Mouse (Mus musculus) layer of hippocampus, adult 2 months (tissue): ENCODE data around the gene Tmem150c. TPM values are rescaled to one million over a fixed set of nuclear protein-coding genes. Genes with fewer than 3 reads are reported as not detected.

ENCODE experiments used
- DNase-seq, 2 experiments: peaks; one replicate each; pipeline ENCODE4 v3.0.0; 2022; ENCODE audit warnings: low spot score in 2 of 2
- H3K27ac ChIP-seq: fragments of 200-600 bp; 2 replicates; pipeline ENCODE4 v1.8.1; 2022
- H3K4me3 ChIP-seq: fragments of 200-600 bp; 2 replicates; pipeline ENCODE4 v1.8.1; 2022; ENCODE audit warnings: mild to moderate bottlenecking
- CTCF ChIP-seq: fragments of 200-600 bp; conservative IDR thresholded peaks from 2 replicates; pipeline ENCODE4 v1.8.1; 2022; ENCODE audit warnings: antibody characterized with exemption, mild to moderate bottlenecking, moderate library complexity
- total RNA-seq, 2 experiments: library from RNA; stranded (reverse); gene quantifications; 2 replicates each; pipeline ENCODE4 v1.2.3; 2021

Tmem150c gene
- total RNA-seq, 2 experiments from 2014 or later = 79.7 to 88.9 TPM

- DNase-seq = peak; percentile 95 to 99
- TF ChIP-seq CTCF = peak; percentile 100; the same call in 1 of the 2 replicates
- Histone ChIP-seq H3K27ac (peak overlapping the region; percentile 100), H3K4me3 (peak overlapping the region; percentile 95)
Measured at GRCm38 (mm10) chr5:100038714-100039601, 120.7 kb downstream of the Tmem150c start.

- DNase-seq = peak; percentile 88 to 96
- TF ChIP-seq CTCF = no peak
Measured at GRCm38 (mm10) chr5:100037965-100038713, 121.5 kb downstream of the Tmem150c start.

DNA sequence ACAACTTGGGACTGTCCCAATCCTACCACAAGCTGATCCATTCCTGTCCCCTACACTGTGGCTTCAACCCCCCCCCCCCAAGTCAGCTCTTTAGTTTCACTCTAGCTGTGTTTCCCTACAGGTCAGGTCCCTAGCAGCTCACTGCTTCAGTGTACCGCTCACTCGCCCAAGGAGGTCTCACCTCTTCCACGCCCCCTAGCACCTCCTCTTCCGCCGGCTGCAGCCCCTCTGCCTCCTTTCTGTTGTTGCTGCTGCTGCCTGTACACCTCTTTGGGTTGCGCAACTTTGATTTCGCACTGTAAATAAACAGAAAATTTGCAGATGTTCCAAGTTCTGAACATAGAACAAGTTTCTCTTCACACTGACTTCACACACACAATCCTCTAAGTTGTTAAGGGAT lies 122.9 kb downstream of the Tmem150c start:
- no peak for DNase-seq
- Histone ChIP-seq H3K27ac (no peak overlapping the region; the same call in 1 of the 2 replicates), H3K4me3 (peak overlapping the region; percentile 95)
- TF ChIP-seq CTCF = no peak

More at GRCm38 (mm10) chr5:100037965-100038713, 121.5 kb downstream of the Tmem150c start:
- H3K27ac ChIP-seq = peak overlapping the region; percentile 100
- peak overlapping the region; percentile 95 for H3K4me3 ChIP-seq

DNA sequence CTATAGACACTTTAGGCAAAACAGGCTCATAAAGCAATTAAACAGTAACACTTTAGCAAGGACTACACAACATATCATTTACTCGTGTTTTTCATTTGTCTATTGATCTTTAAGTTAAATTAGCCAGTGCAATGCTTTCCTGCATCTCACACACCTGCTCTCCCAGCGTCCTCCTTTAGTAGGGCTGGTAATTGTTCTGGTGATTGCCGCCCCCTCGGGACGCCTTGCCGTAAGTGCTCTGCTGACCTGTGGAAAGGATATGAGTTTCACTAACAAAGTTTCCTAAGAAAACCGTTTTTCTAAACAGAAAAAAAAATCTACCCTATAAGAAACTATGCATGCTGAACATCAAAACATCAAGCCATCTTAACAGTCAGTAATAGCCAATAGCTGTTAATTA lies 123.7 kb downstream of the Tmem150c start:
- H3K4me3 ChIP-seq = peak overlapping the region; percentile 95

DNA sequence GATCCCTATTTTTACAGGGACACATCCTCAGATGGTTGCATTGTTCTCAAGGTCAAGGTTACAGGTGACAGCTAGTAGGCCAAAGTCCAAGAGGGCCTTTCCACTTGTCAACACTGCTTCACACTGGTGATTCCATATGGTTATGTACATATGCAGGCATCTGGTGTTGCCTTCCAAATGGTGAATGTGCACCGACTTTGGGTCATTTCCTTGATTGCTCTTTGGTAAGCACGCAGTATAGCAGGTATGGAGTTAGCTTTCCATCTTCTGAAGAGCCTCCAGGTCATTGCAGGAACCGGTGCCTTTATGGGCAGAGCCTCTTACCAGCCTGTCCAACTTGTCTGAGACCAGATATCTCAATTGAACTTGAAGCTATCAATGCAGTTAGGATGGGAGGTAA lies 127.0 kb downstream of the Tmem150c start:
- no peak overlapping the region for H3K4me3 ChIP-seq
- no peak overlapping the region for H3K27ac ChIP-seq
- no peak for DNase-seq
- TF ChIP-seq CTCF = no peak

More for the DNA sequence above, 123.7 kb downstream of the Tmem150c start:
- no peak overlapping the region for H3K27ac ChIP-seq
- TF ChIP-seq CTCF = peak; percentile 61
- DNase-seq = no peak

DNA sequence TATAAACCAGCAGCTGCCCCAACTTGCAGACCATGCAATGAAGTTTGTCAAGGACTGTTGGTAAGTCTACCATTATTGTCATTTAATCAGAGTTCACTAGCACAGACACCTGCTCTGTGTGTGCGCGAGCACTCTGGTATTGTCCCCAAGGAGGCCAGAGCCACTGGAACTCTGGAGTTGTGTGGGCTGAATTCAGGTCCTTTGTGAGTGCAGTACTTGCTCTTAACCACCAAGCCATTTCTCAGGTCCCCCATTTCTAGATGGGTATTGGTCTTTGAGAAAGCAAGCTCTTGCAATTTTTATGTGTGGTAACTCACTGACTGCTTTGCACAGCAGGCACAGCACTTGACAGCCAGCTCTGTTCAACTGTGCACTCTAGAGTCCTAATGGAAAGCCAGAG lies 127.5 kb downstream of the Tmem150c start:
- peak; percentile 22; the same call in 1 of the 2 replicates for TF ChIP-seq CTCF
- no peak overlapping the region for H3K27ac ChIP-seq
- H3K4me3 ChIP-seq = no peak overlapping the region
- DNase-seq = no peak

- Histone ChIP-seq H3K27ac (peak overlapping the region; percentile 36; the same call in 1 of the 2 replicates), H3K4me3 (no peak overlapping the region)
- TF ChIP-seq CTCF = no peak
- peak in 1 of 2 experiments; percentile 41 for DNase-seq
Measured at GRCm38 (mm10) chr5:100030069-100030468, 129.5 kb downstream of the Tmem150c start.

Other genes with a start within 250 kb of the Tmem150c start
- 100 to 1,000 TPM; 210 to 225 TPM for gene Hnrnpd, start 180.9 kb downstream of the Tmem150c start, total RNA-seq
- gene 4930524J08Rik, start 180.7 kb downstream of the Tmem150c start, total RNA-seq = 1 to 10 TPM; 1.4 to 2.2 TPM
- gene Hnrnpdl, start 120.1 kb downstream of the Tmem150c start, total RNA-seq = 100 to 1,000 TPM; 203 to 216 TPM
- gene Enoph1, start 119.8 kb downstream of the Tmem150c start, total RNA-seq = 10 to 100 TPM; 50.8 to 51.9 TPM